ENCODE assay signal across 10 mouse cellular contexts in genomic region chr14:20340149-20340548, GRCm38 (mm10). TPM values are rescaled to one million over a fixed set of nuclear protein-coding genes. Genes with fewer than 3 reads are reported as not detected.
DNase-seq lines count a peak whose midpoint lies in the region; ATAC-seq and TF ChIP-seq lines count a peak whose summit lies in the region.
"Had no signal": no experiment of that assay in that cellular context is flagged by ENCODE, and none has a peak within 500 bp of the region (broad histone marks: within the 10 kb centered on the region; RNA-seq: fewer than 3 reads in every experiment).

No protein-coding gene starts in this region.

- H3K9ac ChIP-seq in forebrain, embryonic 14.5 days (ENCODE audit: low read length): no peak overlapping the region
- no peak overlapping the region for H3K9ac ChIP-seq in forebrain, embryonic 13.5 days
- H3K9ac ChIP-seq: limb, embryonic 13.5 days; stomach, embryonic 15.5 days had no signal

- peak; percentile 19 for DNase-seq in forebrain, embryonic 14.5 days (ENCODE audit: low spot score)
- DNase-seq in thymus, adult 2 months: peak; percentile 46
- no peak for DNase-seq in thymus, adult 18-20 months
- peak; percentile 27 for DNase-seq in kidney, postnatal 14 days
- DNase-seq in retina, postnatal 1 day: peak; percentile 34
- DNase-seq in right cerebral cortex, postnatal 10 days (ENCODE audit: low spot score in 2 of 2): no peak
- no peak for DNase-seq in urinary bladder, adult 18-20 months (ENCODE audit: low spot score in 2 of 2)

- H3K4me1 ChIP-seq in forebrain, embryonic 14.5 days (ENCODE audit: control insufficient read depth, insufficient read depth, low read length): no peaks in the 10 kb centered on the region
- H3K4me1 ChIP-seq in forebrain, embryonic 13.5 days: 0 out of 2 replicates have a peak, but pooled peaks cover under 1% of the 10 kb centered on the region
- H3K4me1 ChIP-seq in thymus, adult 2 months (replicated peaks; ENCODE audit: control insufficient read depth, insufficient read depth, low read length): no peaks in the 10 kb centered on the region
- H3K4me1 ChIP-seq: limb, embryonic 13.5 days; stomach, embryonic 15.5 days had no signal

- peaks cover 51% of the 10 kb centered on the region for H3K36me3 ChIP-seq in forebrain, embryonic 14.5 days (ENCODE audit: control insufficient read depth, insufficient read depth, low read length)
- H3K36me3 ChIP-seq in forebrain, embryonic 13.5 days (ENCODE audit: poor library complexity, severe bottlenecking): peaks cover 58% of the 10 kb centered on the region
- H3K36me3 ChIP-seq in thymus, adult 2 months (ENCODE audit: control insufficient read depth, insufficient read depth, low read length): peaks cover 52% of the 10 kb centered on the region

- WGBS in forebrain, embryonic 14.5 days: 83% methylated on average over 8 of the region's 8 CpGs
- 84% methylated on average over 8 of the region's 8 CpGs for WGBS in forebrain, embryonic 13.5 days
- WGBS in thymus, adult 2 months: 91% methylated on average over 8 of the region's 8 CpGs

- ATAC-seq in forebrain, embryonic 14.5 days: 0 out of 2 replicates have a peak, but pooled peaks have one; percentile 7
- ATAC-seq in forebrain, embryonic 13.5 days: no peak

- TF ChIP-seq POLR2A in thymus, adult 2 months (IDR thresholded peaks at IDR 0.05; ENCODE audit: control insufficient read depth, extremely low read depth, insufficient read depth, low read length, poor library complexity): no peak

- no peak overlapping the region for H3K27ac ChIP-seq in forebrain, embryonic 14.5 days (ENCODE audit: low read depth, low read length)
- no peak overlapping the region for H3K27ac ChIP-seq in forebrain, embryonic 13.5 days
- no peak overlapping the region for H3K27ac ChIP-seq in thymus, adult 2 months (ENCODE audit: control insufficient read depth, insufficient read depth, low read length)
- H3K27ac ChIP-seq: limb, embryonic 13.5 days; stomach, embryonic 15.5 days had no signal

- peak; percentile 34; the same call in 1 of the 2 replicates for TF ChIP-seq CTCF in thymus, adult 2 months (IDR thresholded peaks at IDR 0.05; ENCODE audit: borderline replicate concordance, control insufficient read depth, extremely low read depth, insufficient read depth, low read length, poor library complexity)

- no peaks in the 10 kb centered on the region for H3K9me3 ChIP-seq in forebrain, embryonic 14.5 days (replicated peaks; ENCODE audit: control insufficient read depth, low read length)
- H3K9me3 ChIP-seq in forebrain, embryonic 13.5 days (replicated peaks): no peaks in the 10 kb centered on the region
- H3K9me3 ChIP-seq: limb, embryonic 13.5 days; stomach, embryonic 15.5 days had no signal

- no peaks in the 10 kb centered on the region for H3K27me3 ChIP-seq in forebrain, embryonic 14.5 days (replicated peaks; ENCODE audit: control insufficient read depth, insufficient read depth, low read length)
- H3K27me3 ChIP-seq in forebrain, embryonic 13.5 days: no peaks in the 10 kb centered on the region
- H3K27me3 ChIP-seq in thymus, adult 2 months (ENCODE audit: control insufficient read depth, insufficient read depth, low read length): no peaks in the 10 kb centered on the region
- H3K27me3 ChIP-seq: limb, embryonic 13.5 days; stomach, embryonic 15.5 days had no signal

- no peak overlapping the region for H3K4me3 ChIP-seq in forebrain, embryonic 14.5 days (ENCODE audit: low read depth, low read length)
- H3K4me3 ChIP-seq in forebrain, embryonic 13.5 days: no peak overlapping the region
- H3K4me3 ChIP-seq in thymus, adult 2 months (ENCODE audit: control insufficient read depth, insufficient read depth, low read length): no peak overlapping the region
- H3K4me3 ChIP-seq: limb, embryonic 13.5 days; stomach, embryonic 15.5 days had no signal

- H3K4me2 ChIP-seq in forebrain, embryonic 14.5 days (ENCODE audit: low read length): no peak overlapping the region
- no peak overlapping the region for H3K4me2 ChIP-seq in forebrain, embryonic 13.5 days
- H3K4me2 ChIP-seq: limb, embryonic 13.5 days; stomach, embryonic 15.5 days had no signal

RNA-seq across cellular contexts. Expression of gene Ecd, which starts 7.8 kb away (rescaled TPM):
- 56.9 and 58.6 TPM in 2 replicates for polyA plus RNA-seq in forebrain, embryonic 14.5 days (2014; fragmentation: Nextera tagmentation; extraction: Ambion mirVana)
- 55.9 and 58.8 TPM in 2 replicates for polyA plus RNA-seq in forebrain, embryonic 13.5 days (2015; fragmentation: Nextera tagmentation; extraction: Ambion mirVana)
- polyA plus RNA-seq in thymus, adult 2 months (2012; rRNA removed): 24.5 and 29.9 TPM in 2 replicates

RNA-seq across cellular contexts. Expression of gene Fam149b, which starts 7.8 kb away (rescaled TPM):
- polyA plus RNA-seq in forebrain, embryonic 14.5 days (2014; fragmentation: Nextera tagmentation; extraction: Ambion mirVana): 37.0 and 40.8 TPM in 2 replicates
- polyA plus RNA-seq in forebrain, embryonic 13.5 days (2015; fragmentation: Nextera tagmentation; extraction: Ambion mirVana): 45.2 and 45.3 TPM in 2 replicates
- 28.4 and 34.5 TPM in 2 replicates for polyA plus RNA-seq in thymus, adult 2 months (2012; rRNA removed)

RNA-seq across cellular contexts. Expression of gene Nudt13, which starts 45.7 kb away (rescaled TPM):
- 11.1 and 14.7 TPM in 2 replicates for polyA plus RNA-seq in forebrain, embryonic 14.5 days (2014; fragmentation: Nextera tagmentation; extraction: Ambion mirVana)
- polyA plus RNA-seq in forebrain, embryonic 13.5 days (2015; fragmentation: Nextera tagmentation; extraction: Ambion mirVana): 15.8 and 16.4 TPM in 2 replicates
- 14.8 and 20.7 TPM in 2 replicates for polyA plus RNA-seq in thymus, adult 2 months (2012; rRNA removed)

RNA-seq across cellular contexts. Expression of gene Dnajc9, which starts 48.6 kb away (rescaled TPM):
- polyA plus RNA-seq in forebrain, embryonic 14.5 days (2014; fragmentation: Nextera tagmentation; extraction: Ambion mirVana): 140 and 165 TPM in 2 replicates
- 270 and 277 TPM in 2 replicates for polyA plus RNA-seq in forebrain, embryonic 13.5 days (2015; fragmentation: Nextera tagmentation; extraction: Ambion mirVana)
- 73.8 and 94.8 TPM in 2 replicates for polyA plus RNA-seq in thymus, adult 2 months (2012; rRNA removed)

RNA-seq across cellular contexts. Expression of gene Mrps16, which starts 53.3 kb away (rescaled TPM):
- polyA plus RNA-seq in forebrain, embryonic 14.5 days (2014; fragmentation: Nextera tagmentation; extraction: Ambion mirVana): 68.4 and 72.3 TPM in 2 replicates
- 60.1 and 61.1 TPM in 2 replicates for polyA plus RNA-seq in forebrain, embryonic 13.5 days (2015; fragmentation: Nextera tagmentation; extraction: Ambion mirVana)
- 49.9 and 56.3 TPM in 2 replicates for polyA plus RNA-seq in thymus, adult 2 months (2012; rRNA removed)

Comparison
In these comparisons a context has a peak if more than half of its experiments do, and no peak if none do; other contexts are left out.
1. DNase-seq: peak in forebrain, embryonic 14.5 days (single experiment), thymus, adult 2 months (single experiment), kidney, postnatal 14 days (single experiment) and retina, postnatal 1 day (single experiment); none in thymus, adult 18-20 months (0 of 2), right cerebral cortex, postnatal 10 days (0 of 2) and urinary bladder, adult 18-20 months (0 of 2).